Mouse (Mus musculus): ENCODE measurements around the gene Cdt1. TPM values are rescaled to one million over a fixed set of nuclear protein-coding genes. Genes with fewer than 3 reads are reported as not detected.

The Cdt1 gene
- total and polyA plus RNA-seq, 3 experiments = 46.0 to 67.3 (median 50.0) TPM

GRCm38 (mm10) chr8:122520611-122521010 is 47.2 kb upstream of the Cdt1 start:
- DNase-seq (ENCODE audit: extremely low read depth) = no peak
- Histone ChIP-seq H3K36me3 (replicated peaks in 1 of 2; ENCODE audit: control insufficient read depth in 1 of 2, insufficient read depth in 1 of 2, low read length in 1 of 2) (peaks cover 0 to 76% of the 10 kb centered on the region in 2 experiments), H3K27me3 (replicated peaks) (no peaks in the 10 kb centered on the region), H3K4me3 (replicated peaks in 1 of 3; ENCODE audit: low read depth in 2 of 3, low read length in 2 of 3, poor library complexity in 1 of 3) (no peak overlapping the region), H3K9me3 (replicated peaks; ENCODE audit: low read length) (no peaks in the 10 kb centered on the region), H3K27ac (ENCODE audit: insufficient read depth, low read depth) (no peak overlapping the region), H3K4me2 (ENCODE audit: insufficient read depth, low read depth, poor library complexity, severe bottlenecking) (no peak overlapping the region), H3K9ac (ENCODE audit: insufficient read depth, low read depth) (no peak overlapping the region), H3K79me2 (replicated peaks; ENCODE audit: control insufficient read depth, extremely low read depth, insufficient read depth, poor library complexity, severe bottlenecking) (no peaks in the 10 kb centered on the region; the same call in 1 of the 2 replicates), H3K4me1 (ENCODE audit: control insufficient read depth in 1 of 2, insufficient read depth in 2 of 2) (peaks cover 0 to 16% of the 10 kb centered on the region in 2 experiments; a peak in 1 of 4 replicates)
- no peak for TF ChIP-seq MYC (IDR thresholded peaks at IDR 0.05; ENCODE audit: low read depth, low read length)
- no peak for TF ChIP-seq JUND (conservative IDR thresholded peaks at IDR 0.05; ENCODE audit: low read depth, low read length)
- dilution Hi-C loops (cut with MboI; ENCODE audit: extremely low pct_ligation_motif_present, extremely low pct_unique_long_range_greater_than_20kb, low sequenced_read_pairs) (no loop called here), in situ Hi-C loops (cut with MboI; ENCODE audit: low pct_ligation_motif_present, low pct_unique_long_range_greater_than_20kb, low sequenced_read_pairs) (no loop called here)

- no peaks in the 10 kb centered on the region for H3K79me2 ChIP-seq (replicated peaks; ENCODE audit: control insufficient read depth, extremely low read depth, insufficient read depth, poor library complexity, severe bottlenecking)
- H3K4me1 ChIP-seq (ENCODE audit: control insufficient read depth in 1 of 2, insufficient read depth in 2 of 2) = peaks cover 9 to 38% of the 10 kb centered on the region in 2 experiments
- H3K36me3 ChIP-seq (replicated peaks in 1 of 2; ENCODE audit: control insufficient read depth in 1 of 2, insufficient read depth in 1 of 2, low read length in 1 of 2) = peaks cover under 1 to 77% of the 10 kb centered on the region in 2 experiments
- H3K4me2 ChIP-seq (ENCODE audit: insufficient read depth, low read depth, poor library complexity, severe bottlenecking) = no peak overlapping the region
- TF ChIP-seq MXI1 (IDR thresholded peaks at IDR 0.05; ENCODE audit: low read depth, low read length) (no peak), EP300 (IDR thresholded peaks at IDR 0.05; ENCODE audit: low read length) (no peak), JUND (conservative IDR thresholded peaks at IDR 0.05; ENCODE audit: low read depth, low read length) (no peak), ZC3H11A (IDR thresholded peaks at IDR 0.05; ENCODE audit: low read depth, low read length) (no peak), JUN (IDR thresholded peaks at IDR 0.05; ENCODE audit: insufficient read depth, low read depth, low read length) (no peak), MEF2A (IDR thresholded peaks at IDR 0.05; ENCODE audit: borderline replicate concordance, low read depth, low read length) (no peak), MAZ (IDR thresholded peaks at IDR 0.05; ENCODE audit: low read depth, low read length) (no peak), POLR2AphosphoS2 (IDR thresholded peaks at IDR 0.05; ENCODE audit: low read depth, low read length) (no peak), NRF1 (IDR thresholded peaks at IDR 0.05; ENCODE audit: low read depth, low read length) (no peak), RAD21 (IDR thresholded peaks at IDR 0.05; ENCODE audit: low read depth, low read length) (no peak), MAX (IDR thresholded peaks at IDR 0.05; ENCODE audit: low read length) (no peak), USF2 (conservative IDR thresholded peaks at IDR 0.05; ENCODE audit: low read depth, low read length) (no peak), PAX5 (IDR thresholded peaks at IDR 0.05; ENCODE audit: low read length) (no peak), USF1 (IDR thresholded peaks at IDR 0.05; ENCODE audit: low read depth, low read length) (no peak), ZKSCAN1 (IDR thresholded peaks at IDR 0.05; ENCODE audit: borderline replicate concordance, low read depth, low read length) (no peak), TBP (conservative IDR thresholded peaks at IDR 0.05; ENCODE audit: low read depth, low read length) (no peak), IRF4 (IDR thresholded peaks at IDR 0.05; ENCODE audit: low read depth, low read length) (no peak), E2F4 (IDR thresholded peaks at IDR 0.05; ENCODE audit: insufficient replicate concordance, low read depth, low read length) (no peak)
- no peak for DNase-seq (ENCODE audit: extremely low read depth)
- no peaks in the 10 kb centered on the region for H3K27me3 ChIP-seq (replicated peaks)
- in situ Hi-C loops (cut with MboI; ENCODE audit: low pct_ligation_motif_present, low pct_unique_long_range_greater_than_20kb, low sequenced_read_pairs) (no loop called here), dilution Hi-C loops (cut with MboI; ENCODE audit: extremely low pct_ligation_motif_present, extremely low pct_unique_long_range_greater_than_20kb, low sequenced_read_pairs) (no loop called here)
- H3K27ac ChIP-seq (ENCODE audit: insufficient read depth, low read depth) = no peak overlapping the region
- H3K9me3 ChIP-seq (replicated peaks; ENCODE audit: low read length) = no peaks in the 10 kb centered on the region
- H3K4me3 ChIP-seq (replicated peaks in 1 of 3; ENCODE audit: low read depth in 2 of 3, low read length in 2 of 3, poor library complexity in 1 of 3) = no peak overlapping the region
- no peak overlapping the region for H3K9ac ChIP-seq (ENCODE audit: insufficient read depth, low read depth)
Measured at GRCm38 (mm10) chr8:122522796-122523651, 44.8 kb upstream of the Cdt1 start.

All from CH12.LX (cell line).